Mouse (Mus musculus) bone marrow, adult 2 months (tissue): ENCODE measurements at regions not wholly inside any gene's neighbourhood (a gene's known extent, or its start where the extent isn't known, plus 50 kb on each side); places are given as distances from the start of the nearest gene placed in this dataset.

Source experiments
- H3K27ac ChIP-seq: fragments of 200-500 bp; 2 replicates; pipeline ENCODE4 v1.5.1; 2012; ENCODE audit warnings: low read depth, mild to moderate bottlenecking, control low read depth, inconsistent platforms, low read length; ENCODE audit not compliant: control insufficient read depth, poor library complexity, insufficient read depth
- H3K4me1 ChIP-seq: fragments of 200-500 bp; 2 replicates; pipeline ENCODE4 v1.6.1; 2011; ENCODE audit warnings: low read length; ENCODE audit not compliant: control insufficient read depth, insufficient read depth
- H3K4me3 ChIP-seq: fragments of 200-500 bp; replicated peaks from 2 replicates; pipeline ENCODE3; 2011; ENCODE audit warnings: mild to moderate bottlenecking, low read depth, low read length, control low read depth; ENCODE audit not compliant: control insufficient read depth
- CTCF ChIP-seq: fragments of 200-500 bp; IDR thresholded peaks from 2 replicates; pipeline ENCODE4 v1.5.1; 2011; ENCODE audit warnings: low read length, control low read depth; ENCODE audit not compliant: control insufficient read depth, insufficient read depth
- POLR2A ChIP-seq: fragments of 200-500 bp; IDR thresholded peaks from 2 replicates; pipeline ENCODE4 v1.6.1; 2011; ENCODE audit warnings: low read depth, mild to moderate bottlenecking, control low read depth, low read length, borderline replicate concordance; ENCODE audit not compliant: control insufficient read depth
- WGBS: fragments of 180-500 bp; shearing (Covaris S2); methylation state at CpG from one replicate; pipeline ENCODE4 v1.1.7; 2018; 5-methylcytosine and 5-hydroxymethylcytosine counted together

DNA sequence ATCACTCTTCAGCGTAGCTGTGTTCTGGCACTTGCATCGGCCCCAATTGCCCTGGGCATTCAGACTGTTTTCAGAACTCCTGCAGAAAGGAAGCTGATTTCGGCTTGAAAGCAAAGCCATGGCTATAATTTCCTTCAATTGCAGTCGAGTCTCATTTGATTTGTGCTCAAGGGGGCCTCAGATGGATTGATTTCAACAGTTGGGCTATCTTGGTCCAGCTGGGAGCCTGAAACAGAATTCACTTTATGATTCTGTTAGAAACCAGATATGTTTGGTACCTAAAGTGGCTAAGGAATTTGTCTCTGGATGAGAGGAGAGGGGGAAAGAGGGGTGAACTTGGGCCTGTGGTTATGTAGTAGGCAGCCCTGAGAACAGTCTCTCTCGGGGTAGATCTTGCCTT is 214.4 kb upstream of the Stt3b start:
- Histone ChIP-seq H3K4me3 (no peak overlapping the region), H3K4me1 (no peaks in the 10 kb centered on the region; the same call in 1 of the 2 replicates), H3K27ac (no peak overlapping the region)
- TF ChIP-seq CTCF (no peak), POLR2A (no peak)
- 73% methylated on average over 5 of the region's 5 CpGs for WGBS

DNA sequence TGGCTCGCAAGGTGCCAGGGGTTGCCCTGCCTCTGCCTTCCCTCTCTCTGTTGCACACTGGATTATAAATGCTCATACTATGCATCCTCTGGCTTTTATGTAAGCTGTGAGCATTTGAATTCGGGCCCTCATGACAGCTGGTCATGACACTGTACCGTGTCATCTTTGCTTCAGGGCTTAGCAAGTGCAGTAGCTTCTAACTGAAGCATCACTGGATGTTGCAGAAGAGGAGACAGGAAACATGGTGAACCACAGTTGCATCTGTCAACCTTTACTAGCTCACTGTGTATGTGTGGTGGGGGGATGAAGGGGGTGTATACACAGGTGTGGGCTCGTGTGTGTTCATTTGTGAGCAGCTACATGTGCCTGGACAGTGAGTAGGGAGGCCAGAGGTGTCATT is 216.1 kb upstream of the Stt3b start:
- Histone ChIP-seq H3K4me1 (no peaks in the 10 kb centered on the region; the same call in 1 of the 2 replicates), H3K27ac (no peak overlapping the region), H3K4me3 (no peak overlapping the region)
- WGBS = 30% methylated on average over 4 of the region's 4 CpGs
- no peak for TF ChIP-seq CTCF

DNA sequence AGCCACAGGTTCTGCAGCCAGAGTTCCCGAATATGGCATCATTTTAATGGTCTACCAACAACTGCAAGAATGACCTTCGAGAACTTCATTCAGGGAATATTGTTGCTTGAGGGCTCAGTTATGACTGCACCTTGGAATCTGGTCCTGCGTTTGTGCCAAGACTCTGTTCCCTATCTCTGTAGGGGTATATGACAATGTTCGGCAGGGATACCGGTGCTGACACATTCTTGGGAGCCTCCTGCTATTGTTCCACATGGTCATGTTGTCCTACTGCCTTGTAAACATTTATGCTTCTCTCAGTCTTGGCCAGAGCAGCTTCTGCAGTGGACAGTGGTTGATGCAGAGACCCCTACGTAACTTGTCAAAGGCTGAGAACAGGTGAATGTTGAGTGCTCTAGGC is 216.8 kb upstream of the Stt3b start:
- 78% methylated on average over 6 of the region's 6 CpGs for WGBS
- no peak for TF ChIP-seq CTCF
- TF ChIP-seq POLR2A = no peak
- H3K27ac ChIP-seq = no peak overlapping the region
- no peak overlapping the region for H3K4me3 ChIP-seq
- no peaks in the 10 kb centered on the region; the same call in 1 of the 2 replicates for H3K4me1 ChIP-seq

DNA sequence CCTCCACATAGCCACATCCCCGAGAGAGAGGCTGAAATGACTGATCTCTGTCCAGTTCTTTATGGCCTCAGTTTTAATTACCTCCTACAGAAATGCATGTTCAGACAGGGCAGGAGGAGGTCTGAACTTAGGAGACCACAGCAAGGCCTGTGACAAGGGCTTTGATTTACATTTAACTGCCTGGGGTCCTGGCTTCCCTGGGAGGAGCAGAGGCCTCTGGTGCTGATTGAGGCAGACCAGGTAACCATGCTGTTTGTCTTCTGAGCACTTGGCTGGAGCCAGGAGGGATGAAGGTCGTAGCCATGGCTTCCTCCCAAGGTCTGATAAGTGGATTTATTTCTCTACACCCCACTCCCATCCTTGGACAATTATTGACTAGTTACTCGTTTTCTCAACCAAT is 224.0 kb upstream of the Stt3b start:
- H3K4me1 ChIP-seq = no peaks in the 10 kb centered on the region; the same call in 1 of the 2 replicates

DNA sequence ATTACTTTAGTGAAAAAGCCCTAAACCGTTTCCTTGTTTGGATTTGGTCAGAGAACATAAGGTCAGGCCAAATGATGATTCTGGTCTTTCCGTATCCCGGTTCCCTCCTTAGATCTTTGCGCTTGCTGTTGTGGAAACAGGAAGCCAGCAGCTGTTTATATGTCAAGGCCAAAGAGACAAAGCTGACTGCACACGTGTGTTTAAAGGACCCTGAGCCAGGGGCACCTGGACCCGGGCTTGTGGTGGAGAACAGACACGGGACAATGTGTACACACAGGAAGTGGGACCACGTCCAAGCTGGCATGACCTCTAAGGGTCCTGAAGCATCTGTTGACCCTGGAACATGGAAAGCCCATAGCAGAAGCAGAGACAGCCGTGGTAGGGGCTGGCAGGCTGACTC is 233.4 kb upstream of the Stt3b start:
- H3K4me1 ChIP-seq = peaks cover 4% of the 10 kb centered on the region; the same call in 1 of the 2 replicates
- 58% methylated on average over 9 of the region's 9 CpGs for WGBS
- H3K27ac ChIP-seq = no peak overlapping the region
- TF ChIP-seq POLR2A (no peak), CTCF (no peak)
- no peak overlapping the region for H3K4me3 ChIP-seq

More for the DNA sequence above, 224.0 kb upstream of the Stt3b start:
- no peak overlapping the region for H3K27ac ChIP-seq
- H3K4me3 ChIP-seq = no peak overlapping the region
- 63% methylated on average over 3 of the region's 3 CpGs for WGBS
- TF ChIP-seq CTCF = no peak
- TF ChIP-seq POLR2A = no peak

DNA sequence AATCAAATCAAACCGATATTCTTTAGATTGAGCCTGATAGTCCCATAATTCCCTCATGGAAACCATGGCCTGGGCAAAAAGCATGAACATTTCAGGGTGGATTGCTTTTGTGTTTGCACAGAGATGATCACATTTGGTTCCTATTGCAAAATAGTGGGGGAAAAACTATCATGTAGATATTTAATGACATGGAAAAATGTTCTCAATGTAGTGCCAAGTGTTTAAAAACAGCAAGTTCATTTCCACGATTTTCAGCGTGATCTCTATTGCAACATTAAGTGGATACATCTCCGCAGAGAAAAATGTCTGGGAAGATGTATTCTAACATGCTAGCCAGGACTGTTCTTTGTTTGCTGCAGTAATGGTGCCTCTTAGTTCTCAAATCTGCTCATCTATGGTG is 235.0 kb upstream of the Stt3b start:
- no peak for TF ChIP-seq CTCF
- TF ChIP-seq POLR2A = no peak

DNA sequence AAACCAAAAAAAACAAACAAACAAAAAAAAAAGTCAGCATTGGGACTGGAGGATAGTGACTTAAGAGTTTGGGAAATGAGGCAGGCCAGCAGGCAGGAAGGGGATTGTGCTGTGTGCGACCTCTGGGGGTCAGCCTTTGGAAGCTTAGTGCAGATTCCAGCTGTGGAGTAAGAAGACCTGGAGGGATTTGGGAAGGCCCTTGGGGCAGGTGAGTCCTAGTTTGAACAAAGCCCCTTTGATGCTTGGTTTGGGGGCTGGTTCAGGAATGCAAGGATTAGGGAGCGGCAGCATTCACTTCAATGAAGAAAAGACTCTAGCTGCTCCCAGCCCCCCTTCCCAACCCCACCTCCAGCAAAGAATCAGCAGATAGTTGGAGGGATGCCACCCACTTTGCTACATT is 235.6 kb upstream of the Stt3b start:
- H3K4me1 ChIP-seq = peaks cover 4% of the 10 kb centered on the region; the same call in 1 of the 2 replicates
- 88% methylated on average over 2 of the region's 2 CpGs for WGBS
- H3K27ac ChIP-seq = no peak overlapping the region
- no peak for TF ChIP-seq CTCF
- TF ChIP-seq POLR2A = no peak
- no peak overlapping the region for H3K4me3 ChIP-seq

More for the DNA sequence above, 235.0 kb upstream of the Stt3b start:
- peaks cover 4% of the 10 kb centered on the region; the same call in 1 of the 2 replicates for H3K4me1 ChIP-seq
- no peak overlapping the region for H3K4me3 ChIP-seq
- no peak overlapping the region for H3K27ac ChIP-seq
- 85% methylated on average over 4 of the region's 4 CpGs for WGBS

DNA sequence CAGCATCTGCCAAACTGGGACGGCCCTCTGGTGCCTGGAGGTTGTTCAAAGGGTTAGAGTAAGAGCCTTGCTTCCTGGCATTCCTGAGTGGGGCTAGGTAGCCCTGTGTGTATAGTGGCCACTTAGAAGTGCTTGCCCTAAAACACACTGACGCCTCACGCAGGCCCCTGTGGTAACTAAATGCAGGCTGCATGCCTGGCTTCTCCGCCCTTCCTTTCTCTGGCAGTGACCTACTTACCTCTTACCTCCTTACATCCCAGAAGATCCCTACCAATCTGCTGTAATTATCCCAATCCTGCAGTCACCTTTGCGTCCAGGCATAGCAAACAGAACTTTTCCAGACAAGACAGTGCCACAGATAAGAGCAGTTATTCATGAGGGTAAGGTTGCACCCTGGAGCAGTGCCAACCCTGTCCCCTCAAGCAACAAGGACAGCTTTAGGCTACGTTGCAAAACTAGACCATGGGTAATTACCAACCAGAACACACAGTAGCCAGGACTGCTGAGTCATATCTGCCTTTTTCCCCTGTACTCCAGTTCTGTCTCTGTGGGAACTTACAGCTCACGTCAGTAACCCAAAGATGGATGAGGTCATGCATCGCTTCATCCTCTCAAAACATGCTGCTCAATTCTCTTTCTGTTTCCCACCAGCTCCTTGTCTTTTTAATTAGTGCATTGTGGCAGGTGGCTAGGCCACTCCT is 237.6 kb upstream of the Stt3b start:
- 44% methylated on average over 8 of the region's 8 CpGs for WGBS
- Histone ChIP-seq H3K4me3 (no peak overlapping the region), H3K27ac (no peak overlapping the region), H3K4me1 (peaks cover 6% of the 10 kb centered on the region; the same call in 1 of the 2 replicates)
- TF ChIP-seq POLR2A = no peak
- no peak for TF ChIP-seq CTCF
